Mouse (Mus musculus) macrophage (primary cell): ENCODE results near the gene Twist2. TPM values are rescaled to one million over a fixed set of nuclear protein-coding genes. Genes with fewer than 3 reads are reported as not detected.

Source experiments
- H3K27ac ChIP-seq: fragments of 350-480 bp; formaldehyde crosslinking; 2 replicates; pipeline ENCODE4 v1.9.0; 2021
- H3K36me3 ChIP-seq: fragments of 350-480 bp; formaldehyde crosslinking; 2 replicates; pipeline ENCODE4 v1.9.0; 2021; ENCODE audit errors: inconsistent target
- H3K4me3 ChIP-seq: fragments of 350-480 bp; formaldehyde crosslinking; 2 replicates; pipeline ENCODE4 v1.9.0; 2021; ENCODE audit errors: inconsistent target
- H3K79me2 ChIP-seq: fragments of 350-480 bp; formaldehyde crosslinking; 2 replicates; pipeline ENCODE4 v1.9.0; 2021; ENCODE audit errors: inconsistent target
- WGBS: methylation state at CpG from one replicate; pipeline ENCODE4 v1.1.7; 2026; ENCODE audit warnings: inconsistent platforms; ENCODE audit not compliant: missing documents; 5-methylcytosine and 5-hydroxymethylcytosine counted together
- polyA plus RNA-seq: library from polyadenylated mRNA; stranded (reverse); fragments of 250-400 nt; gene quantifications from 3 replicates; pipeline ENCODE4 v1.2.4, GENCODE M21; 2018; ENCODE audit warnings: inconsistent platforms

The Twist2 gene
- polyA plus RNA-seq, 1 experiment from 2014 or later: not detected

GRCm38 (mm10) chr1:91799323-91799722 is 1.9 kb upstream of the Twist2 start:
- WGBS: 69% methylated on average over 3 of the region's 3 CpGs
- H3K27ac ChIP-seq: no peak overlapping the region

GRCm38 (mm10) chr1:91800348-91800747 is 913 bp upstream of the Twist2 start:
- WGBS: 18% methylated on average over 12 of the region's 13 CpGs
- Histone ChIP-seq H3K4me3 (no peak overlapping the region), H3K79me2 (no peaks in the 10 kb centered on the region), H3K27ac (no peak overlapping the region), H3K36me3 (no peaks in the 10 kb centered on the region)

More at GRCm38 (mm10) chr1:91799323-91799722, 1.9 kb upstream of the Twist2 start:
- H3K36me3 ChIP-seq: no peaks in the 10 kb centered on the region
- no peaks in the 10 kb centered on the region for H3K79me2 ChIP-seq
- no peak overlapping the region for H3K4me3 ChIP-seq

- 10% methylated on average over 45 of the region's 45 CpGs for WGBS
- no peaks in the 10 kb centered on the region for H3K79me2 ChIP-seq
- H3K27ac ChIP-seq: no peak overlapping the region
- no peak overlapping the region for H3K4me3 ChIP-seq
- no peaks in the 10 kb centered on the region for H3K36me3 ChIP-seq
These were observed 644 bp downstream of the Twist2 start for GRCm38 (mm10) chr1:91801844-91802366.

- Histone ChIP-seq H3K79me2 (no peaks in the 10 kb centered on the region), H3K27ac (no peak overlapping the region), H3K4me3 (no peak overlapping the region), H3K36me3 (no peaks in the 10 kb centered on the region)
- WGBS: 16% methylated on average over 30 of the region's 30 CpGs
These were observed 1.3 kb downstream of the Twist2 start for GRCm38 (mm10) chr1:91802406-91803121.

- no peak overlapping the region for H3K4me3 ChIP-seq
- 79% methylated on average over 6 of the region's 6 CpGs for WGBS
- H3K36me3 ChIP-seq: no peaks in the 10 kb centered on the region
- no peaks in the 10 kb centered on the region for H3K79me2 ChIP-seq
- H3K27ac ChIP-seq: no peak overlapping the region
These were observed 2.2 kb downstream of the Twist2 start for GRCm38 (mm10) chr1:91803416-91803815.

- Histone ChIP-seq H3K36me3 (no peaks in the 10 kb centered on the region), H3K4me3 (no peak overlapping the region), H3K27ac (no peak overlapping the region), H3K79me2 (no peaks in the 10 kb centered on the region)
- WGBS: 65% methylated on average over 3 of the region's 3 CpGs
These were observed 14.8 kb downstream of the Twist2 start for GRCm38 (mm10) chr1:91816067-91816466.

- H3K79me2 ChIP-seq: no peaks in the 10 kb centered on the region
- no peak overlapping the region for H3K4me3 ChIP-seq
- WGBS: 37% methylated on average over 5 of the region's 6 CpGs
- H3K36me3 ChIP-seq: no peaks in the 10 kb centered on the region
- no peak overlapping the region for H3K27ac ChIP-seq
These were observed 15.3 kb downstream of the Twist2 start for GRCm38 (mm10) chr1:91816571-91816970.

GRCm38 (mm10) chr1:91819237-91819636 is 18.0 kb downstream of the Twist2 start:
- Histone ChIP-seq H3K36me3 (no peaks in the 10 kb centered on the region), H3K4me3 (no peak overlapping the region), H3K27ac (no peak overlapping the region), H3K79me2 (no peaks in the 10 kb centered on the region)
- 70% methylated on average over 7 of the region's 9 CpGs for WGBS

GRCm38 (mm10) chr1:91820531-91820930 is 19.3 kb downstream of the Twist2 start:
- Histone ChIP-seq H3K4me3 (no peak overlapping the region), H3K27ac (no peak overlapping the region), H3K79me2 (no peaks in the 10 kb centered on the region), H3K36me3 (no peaks in the 10 kb centered on the region)
- WGBS: 84% methylated on average over 10 of the region's 10 CpGs

- no peak overlapping the region for H3K4me3 ChIP-seq
- H3K79me2 ChIP-seq: no peaks in the 10 kb centered on the region
- no peak overlapping the region for H3K27ac ChIP-seq
- H3K36me3 ChIP-seq: no peaks in the 10 kb centered on the region
- WGBS: 84% methylated on average over 4 of the region's 4 CpGs
These were observed 21.1 kb downstream of the Twist2 start for GRCm38 (mm10) chr1:91822316-91822824.

GRCm38 (mm10) chr1:91823530-91823929 is 22.3 kb downstream of the Twist2 start:
- no peak overlapping the region for H3K4me3 ChIP-seq
- no peaks in the 10 kb centered on the region for H3K79me2 ChIP-seq
- no peaks in the 10 kb centered on the region for H3K36me3 ChIP-seq
- no peak overlapping the region for H3K27ac ChIP-seq
- 61% methylated on average over 3 of the region's 3 CpGs for WGBS

GRCm38 (mm10) chr1:91823951-91824350 is 22.7 kb downstream of the Twist2 start:
- WGBS: 84% methylated on average over 7 of the region's 7 CpGs
- H3K4me3 ChIP-seq: no peak overlapping the region
- H3K27ac ChIP-seq: no peak overlapping the region
- no peaks in the 10 kb centered on the region for H3K79me2 ChIP-seq
- H3K36me3 ChIP-seq: no peaks in the 10 kb centered on the region

- Histone ChIP-seq H3K36me3 (no peaks in the 10 kb centered on the region), H3K4me3 (no peak overlapping the region), H3K79me2 (no peaks in the 10 kb centered on the region), H3K27ac (no peak overlapping the region)
- 58% methylated on average over 3 of the region's 4 CpGs for WGBS
These were observed 24.0 kb downstream of the Twist2 start for GRCm38 (mm10) chr1:91825261-91825660.

GRCm38 (mm10) chr1:91831978-91832377 is 30.7 kb downstream of the Twist2 start:
- 83% methylated on average over 7 of the region's 7 CpGs for WGBS
- H3K4me3 ChIP-seq: no peak overlapping the region
- no peaks in the 10 kb centered on the region for H3K36me3 ChIP-seq
- no peaks in the 10 kb centered on the region for H3K79me2 ChIP-seq
- H3K27ac ChIP-seq: no peak overlapping the region

- H3K4me3 ChIP-seq: no peak overlapping the region
- H3K36me3 ChIP-seq: no peaks in the 10 kb centered on the region
- no peak overlapping the region for H3K27ac ChIP-seq
- WGBS: 84% methylated on average over 6 of the region's 6 CpGs
- no peaks in the 10 kb centered on the region for H3K79me2 ChIP-seq
These were observed 38.3 kb downstream of the Twist2 start for GRCm38 (mm10) chr1:91839557-91839956.
